Mouse (Mus musculus) spleen, postnatal 14 days (tissue): ENCODE results near the gene Chchd3.

Experiments
- DNase-seq, 2 experiments: peaks; one replicate each; pipeline ENCODE4 v3.0.0; 2021 to 2022; ENCODE audit warnings: low spot score in 2 of 2

Gene Chchd3

DNA sequence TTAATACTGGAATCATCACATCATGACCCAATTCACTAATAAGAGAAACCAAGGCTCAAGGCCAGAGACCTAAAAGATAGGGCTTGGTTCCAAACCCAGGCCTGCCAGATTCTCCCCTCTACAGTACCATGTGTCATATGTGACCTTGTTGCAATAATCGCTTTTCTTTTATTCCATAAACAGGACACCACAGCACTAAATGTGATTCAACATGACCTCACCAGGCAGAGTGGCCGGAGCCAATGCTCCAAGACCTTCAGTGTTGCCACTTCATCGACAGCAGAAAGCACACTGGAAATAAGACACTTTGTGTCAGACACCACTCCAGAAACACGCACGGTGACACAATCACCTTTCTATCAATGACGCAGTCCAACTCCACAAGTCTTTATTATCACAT lies 258.3 kb downstream of the Chchd3 start:
- DNase-seq, result no peak

DNA sequence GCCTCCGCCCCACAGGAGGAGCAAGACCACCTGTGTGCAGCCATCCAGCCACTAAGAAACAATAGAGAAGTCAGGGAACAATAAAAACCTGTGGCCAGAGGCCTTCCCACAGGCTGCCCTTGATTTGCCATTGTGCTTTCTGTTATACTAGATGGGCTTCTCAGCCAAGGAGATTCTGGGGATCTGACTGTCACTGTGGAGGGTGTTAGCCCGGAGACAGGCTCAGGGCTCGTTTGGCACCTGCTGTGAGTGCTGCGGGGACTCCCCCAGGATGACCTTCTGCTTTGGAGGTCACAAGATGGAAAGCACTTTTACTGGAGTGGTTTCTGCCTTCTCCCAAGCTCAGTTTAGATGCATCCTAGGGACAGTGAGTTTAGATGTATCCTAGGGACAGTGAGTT lies 262.5 kb downstream of the Chchd3 start:
- DNase-seq, result no peak

GRCm38 (mm10) chr6:32795653-32796500 lies 264.2 kb downstream of the Chchd3 start:
- no peak for DNase-seq

GRCm38 (mm10) chr6:32793575-32793974 lies 266.5 kb downstream of the Chchd3 start:
- DNase-seq, result no peak

- no peak for DNase-seq
These were observed 266.9 kb downstream of the Chchd3 start for GRCm38 (mm10) chr6:32793163-32793562.

DNA sequence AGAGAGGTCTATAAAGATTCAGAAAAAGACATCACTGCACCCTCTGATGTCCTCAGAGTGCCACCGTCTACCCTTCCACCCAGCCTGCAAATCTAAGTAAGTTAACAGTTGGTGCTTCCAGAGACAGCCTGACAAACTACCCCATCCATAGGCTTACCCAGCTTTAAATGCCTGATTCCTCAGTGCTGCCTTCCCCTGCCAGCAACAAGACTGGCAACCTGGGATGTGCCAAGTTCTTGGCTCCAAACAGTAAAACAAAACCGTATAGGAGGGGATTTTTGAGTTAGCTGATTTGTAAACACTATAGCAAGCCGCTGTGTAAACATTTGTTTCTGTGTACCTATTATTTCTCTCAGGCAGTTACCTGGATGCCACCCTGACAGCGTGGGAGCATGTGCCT lies 269.6 kb downstream of the Chchd3 start:
- DNase-seq, result no peak

- DNase-seq, result no peak
These were observed 272.7 kb downstream of the Chchd3 start for GRCm38 (mm10) chr6:32787399-32787798.

- DNase-seq, result no peak
These were observed 273.9 kb downstream of the Chchd3 start for GRCm38 (mm10) chr6:32786196-32786595.

DNA sequence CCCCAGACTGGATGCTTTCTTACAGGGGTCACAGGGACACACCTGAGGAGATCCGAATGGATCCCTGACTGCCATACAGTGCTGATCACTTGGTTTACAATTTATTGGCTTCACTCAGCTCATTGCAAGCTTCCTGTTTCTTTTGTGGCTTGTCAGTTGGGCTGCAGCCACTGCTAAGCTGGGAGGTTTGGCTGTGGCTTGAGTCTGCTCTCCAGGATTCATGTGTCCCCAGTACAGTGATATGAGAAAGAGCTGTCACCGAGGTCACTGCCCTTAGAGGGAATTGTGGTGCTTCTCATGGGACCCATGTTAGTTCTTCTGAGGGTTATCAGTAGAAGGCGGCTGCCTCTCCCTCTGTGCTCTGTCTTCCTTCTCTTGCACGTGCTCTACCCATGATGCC lies 277.0 kb downstream of the Chchd3 start:
- DNase-seq, result no peak

GRCm38 (mm10) chr6:32780602-32781001 lies 279.5 kb downstream of the Chchd3 start:
- DNase-seq, result no peak

- DNase-seq, result no peak
These were observed 283.7 kb downstream of the Chchd3 start for GRCm38 (mm10) chr6:32776384-32776783.

DNA sequence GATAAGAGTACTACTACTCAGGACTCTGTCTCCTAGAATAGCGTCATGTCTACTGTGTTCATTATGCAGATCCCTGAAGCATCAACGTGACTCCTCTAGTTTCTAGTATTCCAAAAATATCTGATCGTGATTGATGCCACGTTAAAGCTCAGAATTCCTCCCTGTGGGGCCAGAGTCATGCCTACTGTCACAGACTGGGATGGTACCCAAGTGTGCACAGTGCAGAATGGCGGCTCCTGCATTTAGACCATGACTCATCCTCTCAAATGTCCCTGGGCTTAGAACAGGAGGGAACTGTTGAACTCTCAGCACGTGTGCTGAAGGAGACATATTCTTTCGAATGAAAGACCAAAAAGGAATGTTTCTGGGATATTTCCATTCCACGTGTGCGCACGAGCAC lies 305.5 kb downstream of the Chchd3 start:
- no peak for DNase-seq

- DNase-seq, result no peak
These were observed 310.2 kb downstream of the Chchd3 start for GRCm38 (mm10) chr6:32749821-32750220.

GRCm38 (mm10) chr6:32748777-32749176 lies 311.3 kb downstream of the Chchd3 start:
- no peak for DNase-seq

GRCm38 (mm10) chr6:32747333-32747732 lies 312.7 kb downstream of the Chchd3 start:
- DNase-seq, result no peak
